Comparison of ENCODE assay signal across 10 mouse cellular contexts in the genomic region with DNA sequence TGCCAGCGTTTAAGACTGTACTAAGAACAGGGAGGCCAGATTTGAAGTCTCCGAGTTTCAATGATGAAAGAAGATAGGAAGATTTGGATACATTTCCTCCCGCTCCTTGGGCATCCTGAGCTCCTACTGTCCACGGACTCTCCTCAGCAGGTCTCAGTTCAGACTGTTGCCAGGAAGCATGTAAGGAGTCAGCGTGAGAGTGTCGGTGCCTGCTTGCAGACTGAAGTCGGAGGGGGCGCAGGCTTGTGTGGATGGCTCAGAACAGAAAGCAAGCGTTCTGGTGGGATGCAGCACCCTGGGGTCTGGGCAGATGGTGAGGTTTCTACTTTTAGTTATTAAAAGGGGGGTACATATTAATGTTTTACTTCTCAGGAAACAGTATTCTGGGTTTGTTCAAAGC. TPM values are rescaled to one million over a fixed set of nuclear protein-coding genes. Genes with fewer than 3 reads are reported as not detected.
DNase-seq lines count a peak whose midpoint lies in the region; ATAC-seq and TF ChIP-seq lines count a peak whose summit lies in the region.
"Had no signal": no experiment of that assay in that cellular context is flagged by ENCODE, and none has a peak within 500 bp of the region (broad histone marks: within the 10 kb centered on the region; RNA-seq: fewer than 3 reads in every experiment).

No protein-coding gene starts in this region.

- intact Hi-C loops in heart, adult 2 months (cut with DNase I): no loop called here

- TF ChIP-seq POLR2A in heart, adult 2 months (IDR thresholded peaks at IDR 0.05; ENCODE audit: insufficient read depth, low read depth, low read length): no peak
- no peak for TF ChIP-seq POLR2A in small intestine, adult 2 months (IDR thresholded peaks at IDR 0.05; ENCODE audit: low read depth, low read length)

- no peaks in the 10 kb centered on the region; the same call in 1 of the 2 replicates for H3K27me3 ChIP-seq in heart, embryonic 11.5 days (ENCODE audit: control insufficient read depth, insufficient read depth, low read length)
- H3K27me3 ChIP-seq in heart, adult 2 months (ENCODE audit: control insufficient read depth, insufficient read depth, low read length): peaks cover 2% of the 10 kb centered on the region; the same call in 1 of the 2 replicates
- H3K27me3 ChIP-seq in megakaryocyte, embryonic 14.5 days (replicated peaks): peaks cover 24% of the 10 kb centered on the region
- H3K27me3 ChIP-seq in intestine, embryonic 15.5 days (replicated peaks): no peaks in the 10 kb centered on the region
- H3K27me3 ChIP-seq in small intestine, adult 2 months (ENCODE audit: control insufficient read depth, insufficient read depth, low read length): no peaks in the 10 kb centered on the region

- no peak for DNase-seq in heart, adult 2 months
- DNase-seq in urinary bladder, postnatal 14 days (ENCODE audit: low spot score): no peak
- DNase-seq in adrenal gland, adult 8-10 months: no peak
- DNase-seq: thymus, postnatal 4 days had no signal

- H3K4me1 ChIP-seq in heart, embryonic 11.5 days (ENCODE audit: control insufficient read depth, insufficient read depth, low read length): no peaks in the 10 kb centered on the region
- peaks cover 2% of the 10 kb centered on the region; the same call in 1 of the 2 replicates for H3K4me1 ChIP-seq in heart, adult 2 months (ENCODE audit: control insufficient read depth, insufficient read depth, low read length)
- H3K4me1 ChIP-seq in megakaryocyte, embryonic 14.5 days: peaks cover 3% of the 10 kb centered on the region; the same call in 1 of the 2 replicates
- no peaks in the 10 kb centered on the region for H3K4me1 ChIP-seq in intestine, embryonic 15.5 days (replicated peaks)
- H3K4me1 ChIP-seq in small intestine, adult 2 months (ENCODE audit: control insufficient read depth, insufficient read depth, insufficient read length, low read length): no peaks in the 10 kb centered on the region

- no peak for TF ChIP-seq EP300 in heart, adult 2 months (IDR thresholded peaks at IDR 0.05; ENCODE audit: insufficient read depth, low read depth, low read length)

- H3K4me3 ChIP-seq in heart, embryonic 11.5 days (ENCODE audit: low read depth, low read length): peak overlapping the region; percentile 30
- H3K4me3 ChIP-seq in heart, adult 2 months: no peak overlapping the region
- peak overlapping the region; percentile 88 for H3K4me3 ChIP-seq in megakaryocyte, embryonic 14.5 days (replicated peaks)
- peak overlapping the region; percentile 19 for H3K4me3 ChIP-seq in intestine, embryonic 15.5 days (replicated peaks)
- peak overlapping the region; percentile 53 for H3K4me3 ChIP-seq in small intestine, adult 2 months (ENCODE audit: low read depth, low read length)

- no peak overlapping the region for H3K27ac ChIP-seq in heart, embryonic 11.5 days (ENCODE audit: low read depth, low read length)
- H3K27ac ChIP-seq in heart, adult 2 months: no peak overlapping the region
- H3K27ac ChIP-seq in intestine, embryonic 15.5 days: no peak overlapping the region
- no peak overlapping the region for H3K27ac ChIP-seq in small intestine, adult 2 months (ENCODE audit: insufficient read depth, low read depth, low read length)

- WGBS in heart, embryonic 11.5 days (ENCODE audit: insufficient replicate concordance): 29% methylated on average over 9 of the region's 9 CpGs
- 27% methylated on average over 9 of the region's 9 CpGs for WGBS in heart, adult 2 months
- 42% methylated on average over 9 of the region's 9 CpGs for WGBS in intestine, embryonic 15.5 days
- 35% methylated on average over 9 of the region's 9 CpGs for WGBS in small intestine, adult 2 months

- H3K4me2 ChIP-seq in heart, embryonic 11.5 days: peak overlapping the region; percentile 55
- H3K4me2 ChIP-seq in intestine, embryonic 15.5 days (replicated peaks): peak overlapping the region; percentile 36

- H3K9ac ChIP-seq in heart, embryonic 11.5 days (ENCODE audit: low read depth, low read length): 0 out of 2 replicates have a peak overlapping the region, but pooled peaks have one; percentile 22
- no peak overlapping the region for H3K9ac ChIP-seq in heart, adult 2 months (ENCODE audit: low read depth, low read length)
- H3K9ac ChIP-seq in intestine, embryonic 15.5 days: no peak overlapping the region

- no peak for TF ChIP-seq CTCF in heart, adult 2 months (IDR thresholded peaks at IDR 0.05)
- no peak for TF ChIP-seq CTCF in small intestine, adult 2 months (IDR thresholded peaks at IDR 0.05; ENCODE audit: extremely low read depth, insufficient read length, insufficient replicate concordance, low read depth, low read length)

- H3K9me3 ChIP-seq in heart, embryonic 11.5 days (replicated peaks; ENCODE audit: control insufficient read depth, low read length): no peaks in the 10 kb centered on the region
- no peaks in the 10 kb centered on the region for H3K9me3 ChIP-seq in megakaryocyte, embryonic 14.5 days
- no peaks in the 10 kb centered on the region for H3K9me3 ChIP-seq in intestine, embryonic 15.5 days

- H3K79me2 ChIP-seq in heart, adult 2 months (replicated peaks; ENCODE audit: control insufficient read depth, insufficient read depth, low read length): no peaks in the 10 kb centered on the region

- H3K36me3 ChIP-seq in heart, embryonic 11.5 days (ENCODE audit: control insufficient read depth, insufficient read depth, low read length): no peaks in the 10 kb centered on the region
- no peaks in the 10 kb centered on the region for H3K36me3 ChIP-seq in heart, adult 2 months (ENCODE audit: control insufficient read depth, insufficient read depth, low read length)
- H3K36me3 ChIP-seq in megakaryocyte, embryonic 14.5 days (replicated peaks; ENCODE audit: low read length): no peaks in the 10 kb centered on the region
- H3K36me3 ChIP-seq in intestine, embryonic 15.5 days: no peaks in the 10 kb centered on the region
- no peaks in the 10 kb centered on the region for H3K36me3 ChIP-seq in small intestine, adult 2 months (ENCODE audit: control insufficient read depth, insufficient read depth, low read length)

- no peak for ATAC-seq in heart, embryonic 11.5 days (replicated peaks; ENCODE audit: insufficient number of reproducible peaks, low FRiP score, low TSS enrichment)
- no peak for ATAC-seq in megakaryocyte, adult 5-6 weeks (ENCODE audit: poor library complexity, severe bottlenecking)
- ATAC-seq in intestine, embryonic 15.5 days: no peak

RNA-seq across cellular contexts. Expression of gene Eomes, which starts 24.6 kb away (rescaled TPM):
- 0.08 and 0.17 TPM in 2 replicates for polyA plus RNA-seq in heart, embryonic 11.5 days (2014; fragmentation: Nextera tagmentation; extraction: Ambion mirVana)
- total RNA-seq in heart, adult 2 months (2021): under 1 TPM; 0.07 to 0.13 TPM
- polyA plus RNA-seq in heart, adult 2 months (2012; rRNA removed): 0.23 TPM in 1 of 2 replicates, not detected in the other
- polyA plus RNA-seq in megakaryocyte, embryonic 14.5 days (2012; ENCODE audit: insufficient read depth, low replicate concordance): not detected in 2 replicates
- total RNA-seq in megakaryocyte, adult 5-6 weeks (2015): 0.78 and 1.3 TPM in 2 replicates
- 0.37 and 1.8 TPM in 2 replicates for total RNA-seq in megakaryocyte, adult 5-6 weeks (2017)
- polyA plus RNA-seq in intestine, embryonic 15.5 days (2015; fragmentation: Nextera tagmentation; extraction: Ambion mirVana): 0.13 and 0.18 TPM in 2 replicates
- 0.11 TPM in 1 of 2 replicates, not detected in the other for polyA plus RNA-seq in small intestine, adult 2 months (2012; rRNA removed)
- total RNA-seq in adrenal gland, adult 8-10 months (2022): under 1 TPM; 0.11 to 0.49 (median 0.43) TPM
- total RNA-seq: MEL had no signal

RNA-seq across cellular contexts. Expression of gene Golga4, which starts 52.6 kb away (rescaled TPM):
- polyA plus RNA-seq in heart, embryonic 11.5 days (2014; fragmentation: Nextera tagmentation; extraction: Ambion mirVana): 64.2 and 64.9 TPM in 2 replicates
- total RNA-seq in heart, adult 2 months (2021): 100 to 1,000 TPM; 350 to 420 TPM
- polyA plus RNA-seq in heart, adult 2 months (2012; rRNA removed): 34.4 and 62.8 TPM in 2 replicates
- polyA plus RNA-seq in megakaryocyte, embryonic 14.5 days (2012; ENCODE audit: insufficient read depth, low replicate concordance): 1.2 and 11.7 TPM in 2 replicates
- 20.7 and 27.3 TPM in 2 replicates for total RNA-seq in megakaryocyte, adult 5-6 weeks (2015)
- total RNA-seq in megakaryocyte, adult 5-6 weeks (2017): 46.0 and 57.2 TPM in 2 replicates
- polyA plus RNA-seq in intestine, embryonic 15.5 days (2015; fragmentation: Nextera tagmentation; extraction: Ambion mirVana): 59.5 and 61.6 TPM in 2 replicates
- 9.8 and 17.8 TPM in 2 replicates for polyA plus RNA-seq in small intestine, adult 2 months (2012; rRNA removed)
- 100 to 1,000 TPM; 129 to 187 (median 147) TPM for total RNA-seq in adrenal gland, adult 8-10 months (2022)
